Mouse (Mus musculus) kidney, adult 2 months (tissue): ENCODE measurements at regions not wholly inside any gene's neighbourhood (a gene's known extent, or its start where the extent isn't known, plus 50 kb on each side); places are given as distances from the start of the nearest gene placed in this dataset.

Experiments
- CTCF ChIP-seq: fragments of 200-500 bp; conservative IDR thresholded peaks from 2 replicates; pipeline ENCODE4 v1.5.1; 2011; ENCODE audit warnings: low read depth, mild to moderate bottlenecking, control low read depth, low read length, moderate library complexity, mixed read lengths; ENCODE audit not compliant: insufficient read depth, insufficient read length
- POLR2A ChIP-seq: fragments of 200-500 bp; IDR thresholded peaks from one replicate; pipeline ENCODE4 v1.6.1; 2011; ENCODE audit warnings: low read depth, low read length, control low read depth

DNA sequence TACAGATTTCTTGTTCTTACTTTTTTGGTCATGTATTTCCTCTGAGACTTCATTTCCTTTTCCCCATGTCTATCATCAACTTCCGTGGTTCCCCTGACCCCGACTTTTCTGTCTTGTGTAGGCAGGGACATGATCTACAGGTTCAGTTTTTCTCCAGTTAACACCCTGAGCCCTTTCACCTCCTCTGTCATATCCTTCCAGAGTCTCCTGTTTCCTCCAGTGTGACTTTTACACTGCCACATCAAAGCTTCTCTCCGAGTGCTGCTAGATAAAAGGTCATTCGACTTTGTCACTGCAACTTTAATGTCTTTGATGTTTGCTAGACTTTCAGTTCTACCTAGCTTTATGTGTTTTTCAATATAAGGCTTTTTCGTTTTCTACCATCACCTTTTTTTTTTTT lies 72.5 kb downstream of the Phlda1 start:
- TF ChIP-seq POLR2A (no peak), CTCF (no peak)
